ENCODE assay signal across 14 mouse cellular contexts in the genomic region with DNA sequence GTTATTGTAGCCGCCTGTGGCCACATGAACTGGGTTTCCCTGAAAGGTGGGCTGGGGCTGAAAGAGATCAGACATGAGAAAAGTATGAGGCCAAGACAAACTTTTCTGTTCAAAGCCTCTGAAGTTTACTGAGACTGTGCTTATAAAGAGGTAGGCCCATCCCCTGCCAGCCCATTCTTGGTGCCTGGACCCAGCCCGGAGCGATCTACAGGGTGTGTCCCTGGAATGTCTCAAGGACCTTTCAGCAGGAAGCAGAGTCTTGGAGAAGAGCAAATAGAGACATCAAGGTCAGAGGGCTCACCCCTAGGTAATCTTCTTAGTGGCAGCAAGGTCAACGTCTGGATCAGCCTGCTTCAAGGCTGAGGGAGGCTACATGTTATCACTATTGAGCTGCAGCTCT. TPM values are rescaled to one million over a fixed set of nuclear protein-coding genes. Genes with fewer than 3 reads are reported as not detected.
A peak's percentile ranks its signal among the peaks of the same experiment; 100 is the strongest.
DNase-seq lines count a peak whose midpoint lies in the region.
"Not testable (repeated sequence)": the region's sequence is repeated elsewhere in the genome, so short reads cannot be mapped to it uniquely, and the experiment has no call there.
"Had no signal": no experiment of that assay in that cellular context is flagged by ENCODE, and none has a peak within 500 bp of the region (broad histone marks: within the 10 kb centered on the region; RNA-seq: fewer than 3 reads in every experiment).

No protein-coding gene starts in this region.

- H3K9me3 ChIP-seq in ES-E14 (ENCODE audit: control insufficient read depth, insufficient read depth, low read depth, low read length), result not testable (repeated sequence)

- H3K9ac ChIP-seq in ES-E14 (ENCODE audit: insufficient read depth, low read depth, low read length, poor library complexity, severe bottlenecking), result not testable (repeated sequence)

- DNase-seq in ES-CJ7 (ENCODE audit: low read depth, low spot score) (peak; percentile 57), ES-E14 (ENCODE audit: low read depth, low spot score) (peak; percentile 21), R1 (ENCODE audit: low read depth, low spot score) (peak; percentile 74), ZHBTc4 (ENCODE audit: low read depth, low spot score) (peak; percentile 80)

- not testable (repeated sequence) for H3K4me3 ChIP-seq in ES-E14 (ENCODE audit: insufficient read depth in 1 of 2, low read depth in 1 of 2, low read length in 2 of 2, poor library complexity in 1 of 2, severe bottlenecking in 1 of 2)

- in situ Hi-C loops in ES-E14 (cut with MboI; ENCODE audit: low sequenced_read_pairs in 2 of 2, unreplicated experiment in 2 of 2), result loop anchor here in 1 of 2 experiments (5.0 kb wide), 1 partner anchor 279 kb away; no protein-coding TSS in a partner anchor

- H3K36me3 ChIP-seq in ES-E14 (ENCODE audit: control insufficient read depth, insufficient read depth, low read length, poor library complexity, severe bottlenecking), result not testable (repeated sequence)

- H3K4me1 ChIP-seq in ES-E14 (ENCODE audit: control insufficient read depth in 2 of 2, insufficient read depth in 2 of 2, low read length in 2 of 2, poor library complexity in 1 of 2), result not testable (repeated sequence)

- not testable (repeated sequence) for H3K27ac ChIP-seq in ES-E14 (ENCODE audit: insufficient read depth, low read depth, low read length, poor library complexity, severe bottlenecking)

RNA-seq across cellular contexts. Expression of a gene that starts 3.3 kb away (rescaled TPM):
- 0.42 and 0.67 TPM in 2 replicates for total RNA-seq in ES-E14 (2012; rRNA removed)
- total RNA-seq: adrenal gland, adult 18-20 months; adrenal gland, adult 2 months; adrenal gland, adult 8-10 months; adrenal gland, postnatal 10 days; adrenal gland, postnatal 14 days; adrenal gland, postnatal 25 days; adrenal gland, postnatal 36 days; adrenal gland, postnatal 4 days; CH12.LX; MEL had no signal

RNA-seq across cellular contexts. Expression of a gene that starts 38.9 kb away (rescaled TPM):
- not detected in 2 replicates for total RNA-seq in ES-E14 (2012; rRNA removed)
- total RNA-seq: adrenal gland, adult 18-20 months; adrenal gland, adult 2 months; adrenal gland, adult 8-10 months; adrenal gland, postnatal 10 days; adrenal gland, postnatal 14 days; adrenal gland, postnatal 25 days; adrenal gland, postnatal 36 days; adrenal gland, postnatal 4 days; CH12.LX; MEL had no signal

Comparison
In these comparisons a context has a peak if more than half of its experiments do, and no peak if none do; other contexts are left out.
1. DNase-seq: peak in every context shown above with its lines; median percentile 80 in ZHBTc4; 74 in R1; 57 in ES-CJ7; 21 in ES-E14.